18 mouse cellular contexts compared by ENCODE assay signal in the genomic region with DNA sequence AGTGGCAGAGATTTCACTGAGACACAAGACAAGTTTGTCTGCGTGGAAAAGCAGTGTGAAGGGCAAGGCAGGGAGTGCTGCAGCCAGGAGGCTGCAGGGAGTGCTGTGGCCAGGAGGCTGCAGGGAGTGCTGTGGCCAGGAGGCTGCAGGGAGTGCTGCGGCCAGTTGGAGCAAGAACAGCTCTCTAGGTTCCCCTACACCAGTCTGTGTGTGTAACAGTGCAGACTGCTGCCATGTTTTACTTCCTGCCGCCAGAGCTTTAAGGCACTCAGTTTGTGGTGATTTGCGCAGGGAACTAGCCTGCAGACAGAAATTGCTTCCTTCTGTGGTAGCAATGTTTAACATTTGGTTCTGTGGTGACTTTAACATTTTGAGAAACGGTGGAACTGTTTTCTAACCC.
DNase-seq lines count a peak whose midpoint lies in the region; ATAC-seq and TF ChIP-seq lines count a peak whose summit lies in the region.
"Had no signal": no experiment of that assay in that cellular context is flagged by ENCODE, and none has a peak within 500 bp of the region (broad histone marks: within the 10 kb centered on the region; RNA-seq: fewer than 3 reads in every experiment).

No protein-coding gene starts in this region.

- H3K27me3 ChIP-seq in neural tube, embryonic 14.5 days (ENCODE audit: control insufficient read depth, insufficient read depth, low read length): no peaks in the 10 kb centered on the region
- no peaks in the 10 kb centered on the region for H3K27me3 ChIP-seq in embryonic facial prominence, embryonic 14.5 days (replicated peaks; ENCODE audit: control insufficient read depth, insufficient read depth, low read length)
- H3K27me3 ChIP-seq in kidney, adult 2 months (replicated peaks; ENCODE audit: control insufficient read depth, insufficient read depth, low read length): no peaks in the 10 kb centered on the region
- H3K27me3 ChIP-seq: heart, embryonic 12.5 days; kidney, embryonic 15.5 days; limb, embryonic 12.5 days; neural tube, embryonic 15.5 days had no signal

- H3K9ac ChIP-seq in neural tube, embryonic 14.5 days (replicated peaks; ENCODE audit: low read depth, low read length): no peak overlapping the region
- no peak overlapping the region for H3K9ac ChIP-seq in embryonic facial prominence, embryonic 14.5 days (ENCODE audit: low read depth, low read length)
- H3K9ac ChIP-seq: heart, embryonic 12.5 days; kidney, embryonic 15.5 days; limb, embryonic 12.5 days; liver, embryonic 14.5 days; neural tube, embryonic 15.5 days had no signal

- no peak overlapping the region for H3K4me2 ChIP-seq in neural tube, embryonic 14.5 days (ENCODE audit: low read depth, low read length)
- H3K4me2 ChIP-seq in embryonic facial prominence, embryonic 14.5 days (ENCODE audit: low read depth, low read length): no peak overlapping the region
- H3K4me2 ChIP-seq: heart, embryonic 12.5 days; kidney, embryonic 15.5 days; limb, embryonic 12.5 days; neural tube, embryonic 15.5 days had no signal

- no peaks in the 10 kb centered on the region for H3K9me3 ChIP-seq in neural tube, embryonic 14.5 days (ENCODE audit: control insufficient read depth, low read length)
- no peaks in the 10 kb centered on the region for H3K9me3 ChIP-seq in embryonic facial prominence, embryonic 14.5 days (ENCODE audit: control insufficient read depth, low read length)
- H3K9me3 ChIP-seq: heart, embryonic 12.5 days; kidney, embryonic 15.5 days; limb, embryonic 12.5 days; midbrain, embryonic 10.5 days; neural tube, embryonic 15.5 days had no signal

- H3K36me3 ChIP-seq in neural tube, embryonic 14.5 days (ENCODE audit: control insufficient read depth, insufficient read depth, low read length): no peaks in the 10 kb centered on the region
- no peaks in the 10 kb centered on the region for H3K36me3 ChIP-seq in embryonic facial prominence, embryonic 14.5 days (ENCODE audit: control insufficient read depth, insufficient read depth, low read length)
- no peaks in the 10 kb centered on the region for H3K36me3 ChIP-seq in kidney, adult 2 months (ENCODE audit: control insufficient read depth, insufficient read depth, low read length)
- H3K36me3 ChIP-seq: kidney, embryonic 15.5 days had no signal

- H3K4me1 ChIP-seq in neural tube, embryonic 14.5 days (ENCODE audit: control insufficient read depth, insufficient read depth, low read length): no peaks in the 10 kb centered on the region
- no peaks in the 10 kb centered on the region for H3K4me1 ChIP-seq in embryonic facial prominence, embryonic 14.5 days (ENCODE audit: control insufficient read depth, insufficient read depth, low read length)
- no peaks in the 10 kb centered on the region for H3K4me1 ChIP-seq in kidney, adult 2 months (ENCODE audit: control insufficient read depth, insufficient read depth, low read length)
- H3K4me1 ChIP-seq: heart, embryonic 12.5 days; kidney, embryonic 15.5 days; limb, embryonic 12.5 days; midbrain, embryonic 10.5 days; neural tube, embryonic 15.5 days had no signal

- H3K4me3 ChIP-seq in neural tube, embryonic 14.5 days (ENCODE audit: low read depth, low read length): no peak overlapping the region
- H3K4me3 ChIP-seq in embryonic facial prominence, embryonic 14.5 days (ENCODE audit: low read depth, low read length): no peak overlapping the region
- H3K4me3 ChIP-seq in kidney, adult 2 months (ENCODE audit: insufficient read depth, low read depth, low read length): no peak overlapping the region
- H3K4me3 ChIP-seq: heart, embryonic 12.5 days; kidney, embryonic 15.5 days; limb, embryonic 12.5 days; midbrain, embryonic 10.5 days; neural tube, embryonic 15.5 days had no signal

- ATAC-seq in neural tube, embryonic 14.5 days (ENCODE audit: low read depth): peak; percentile 51; the same call in 1 of the 2 replicates
- ATAC-seq in embryonic facial prominence, embryonic 14.5 days (ENCODE audit: low read depth): peak; percentile 65
- ATAC-seq in inflammation-experienced regulatory T-cells, adult 6 months: no peak
- ATAC-seq: lung, postnatal 0 days had no signal

- WGBS in neural tube, embryonic 14.5 days: 69% methylated on average over 5 of the region's 5 CpGs
- WGBS in embryonic facial prominence, embryonic 14.5 days: 22% methylated on average over 5 of the region's 5 CpGs
- 67% methylated on average over 5 of the region's 5 CpGs for WGBS in kidney, adult 2 months

- peak; percentile 7 for DNase-seq in embryo, embryonic 11 days
- no peak for DNase-seq in embryo, embryonic 9.5 days (ENCODE audit: extremely low spot score)
- no peak for DNase-seq in neural tube, embryonic 10.5 days (ENCODE audit: extremely low spot score, low spot score)
- DNase-seq in embryonic facial prominence, embryonic 14.5 days (ENCODE audit: low spot score): peak; percentile 22
- DNase-seq in c-Kit-positive CD71-positive TER-119-positive erythroid progenitor cells, embryonic 14.5 days (ENCODE audit: low spot score): no peak
- DNase-seq in kidney, adult 2 months: no peak
- DNase-seq: adrenal gland, postnatal 25 days; gastrocnemius, postnatal 36 days; thymus, adult 2 months had no signal

- no peak for TF ChIP-seq POLR2A in kidney, adult 2 months (IDR thresholded peaks at IDR 0.05; ENCODE audit: low read depth, low read length)

- H3K27ac ChIP-seq in neural tube, embryonic 14.5 days (ENCODE audit: low read depth, low read length): no peak overlapping the region
- no peak overlapping the region; the same call in 1 of the 2 replicates for H3K27ac ChIP-seq in embryonic facial prominence, embryonic 14.5 days (replicated peaks; ENCODE audit: low read depth, low read length)
- no peak overlapping the region for H3K27ac ChIP-seq in kidney, adult 2 months (ENCODE audit: insufficient read depth, low read depth, low read length)
- H3K27ac ChIP-seq: kidney, embryonic 15.5 days; limb, embryonic 12.5 days; liver, embryonic 14.5 days; midbrain, embryonic 10.5 days; neural tube, embryonic 15.5 days had no signal

- no peak for TF ChIP-seq CTCF in kidney, adult 2 months (conservative IDR thresholded peaks at IDR 0.05; ENCODE audit: insufficient read depth, insufficient read length, low read depth, low read length)

Comparison
In these comparisons a context has a peak if more than half of its experiments do, and no peak if none do; other contexts are left out.
1. DNase-seq: peak in embryo, embryonic 11 days (single experiment) and embryonic facial prominence, embryonic 14.5 days (single experiment); none in embryo, embryonic 9.5 days (single experiment), neural tube, embryonic 10.5 days (single experiment), c-Kit-positive CD71-positive TER-119-positive erythroid progenitor cells, embryonic 14.5 days (single experiment) and kidney, adult 2 months (single experiment).